Mouse (Mus musculus) kidney, adult 2 months (tissue): ENCODE results near the gene Zfp108.

Experiments used
- CTCF ChIP-seq: fragments of 200-500 bp; conservative IDR thresholded peaks from 2 replicates; pipeline ENCODE4 v1.5.1; 2011; ENCODE audit warnings: low read depth, mild to moderate bottlenecking, control low read depth, low read length, moderate library complexity, mixed read lengths; ENCODE audit not compliant: insufficient read depth, insufficient read length
- POLR2A ChIP-seq: fragments of 200-500 bp; IDR thresholded peaks from one replicate; pipeline ENCODE4 v1.6.1; 2011; ENCODE audit warnings: low read depth, low read length, control low read depth

DNA sequence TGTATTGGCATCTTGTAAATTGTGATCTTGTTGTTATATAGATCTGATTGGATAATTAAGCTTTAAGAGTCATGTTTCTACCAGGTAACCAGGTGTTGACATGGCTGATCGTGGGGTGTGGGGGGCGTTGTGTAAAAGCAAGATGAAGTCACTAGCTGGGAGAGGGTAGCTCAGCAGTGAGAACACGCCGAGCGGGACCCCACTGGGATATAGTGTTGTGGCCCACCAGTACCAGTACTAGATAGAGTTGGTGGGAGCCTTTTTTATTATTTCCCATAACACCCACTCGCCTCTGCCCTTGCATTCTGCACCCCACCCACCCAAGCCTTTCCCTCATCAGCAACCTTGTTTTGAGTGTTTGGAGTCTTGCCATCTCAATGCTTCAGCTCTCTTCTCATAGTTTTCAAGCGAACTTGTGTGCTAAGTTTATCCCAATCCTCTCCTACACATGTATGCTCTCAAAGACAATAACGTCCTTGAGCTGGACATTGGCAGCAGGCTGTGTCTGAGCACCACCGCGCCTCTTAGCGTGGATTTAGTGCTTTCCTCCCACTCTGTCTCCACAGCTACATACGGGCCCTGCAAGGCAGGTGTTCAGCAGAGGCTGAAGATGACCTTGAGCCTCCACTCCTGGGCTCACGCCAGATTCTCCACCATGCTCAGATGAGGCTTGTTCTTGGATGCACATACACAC, 4.9 kb downstream of the Zfp108 start:
- TF ChIP-seq CTCF (no peak), POLR2A (no peak)
